Mouse (Mus musculus): ENCODE results near the gene Rbm7. TPM values are rescaled to one million over a fixed set of nuclear protein-coding genes. Genes with fewer than 3 reads are reported as not detected.
"Not testable (repeated sequence)": the region's sequence is repeated elsewhere in the genome, so short reads cannot be mapped to it uniquely, and the experiment has no call there.

The Rbm7 gene
- 10 to 100 TPM; 37.8 to 38.6 TPM for total RNA-seq (2021)

DNA sequence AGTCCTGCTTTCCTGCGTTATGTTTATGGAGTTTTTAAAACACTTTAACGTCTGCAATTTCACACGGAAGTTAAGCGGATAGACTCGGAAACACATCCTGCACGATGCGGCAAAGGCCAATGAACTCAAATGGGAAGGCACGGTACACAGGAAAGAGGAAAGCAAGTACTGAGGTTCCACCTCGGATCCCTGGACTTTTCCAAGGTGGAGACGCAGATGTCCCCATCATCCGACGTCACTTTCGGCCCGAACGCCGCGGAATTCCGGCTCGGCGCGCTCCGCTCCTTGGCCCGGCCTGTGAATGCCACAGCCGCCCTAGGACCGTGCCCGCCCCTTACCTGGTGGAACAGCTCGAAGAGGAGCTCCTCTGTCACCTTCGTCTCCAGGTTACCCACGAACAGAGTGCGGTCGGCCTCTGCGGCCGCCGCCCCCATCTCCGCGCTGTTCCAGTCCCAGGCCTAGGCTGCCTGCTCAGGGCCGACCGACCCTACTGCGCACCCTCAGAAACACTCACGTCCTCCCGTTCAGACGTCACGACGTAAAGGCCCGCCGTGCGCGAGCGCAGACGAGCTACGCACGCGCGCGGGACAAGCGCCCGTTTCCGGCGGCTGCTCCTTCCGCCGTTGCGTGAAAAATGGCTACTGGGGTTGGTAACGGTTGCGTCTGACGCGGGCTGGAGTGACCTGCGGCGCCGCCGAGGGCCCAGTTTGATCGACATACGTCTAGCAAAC lies at the start of gene Rbm7, which contains the start of gene Gm5617:
Gene Rbm7, minus strand, starts transcription at position 483 of the 731 bp plus-strand sequence.
Gene Gm5617, plus strand, starts transcription at position 626 of the 731 bp plus-strand sequence.
- peak; percentile 87 to 91 for DNase-seq (ENCODE audit: extremely low spot score in 1 of 2, low spot score in 1 of 2)

DNA sequence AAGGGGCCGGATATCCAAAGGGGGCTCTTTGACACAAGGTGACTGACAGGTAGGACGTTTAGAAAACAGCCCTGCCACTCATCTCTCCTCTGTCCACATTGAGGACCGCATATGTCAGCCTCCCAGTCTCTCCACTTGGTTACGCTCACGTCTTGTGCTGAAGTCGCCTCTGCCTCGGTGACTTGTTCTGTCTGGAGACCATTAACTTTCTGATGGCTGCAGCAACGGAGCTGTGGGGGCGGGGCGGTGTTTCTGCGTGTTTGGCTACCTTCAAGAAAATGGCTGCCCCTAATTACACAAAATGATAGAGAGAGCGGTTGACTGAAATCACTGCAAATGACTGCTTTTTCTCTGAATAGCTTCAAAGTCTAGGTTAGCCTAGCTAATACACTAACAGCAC lies 43.6 kb upstream of the Rbm7 start:
- peak in 1 of 2 experiments; percentile 24 for DNase-seq (ENCODE audit: extremely low spot score in 1 of 2, low spot score in 1 of 2)

DNA sequence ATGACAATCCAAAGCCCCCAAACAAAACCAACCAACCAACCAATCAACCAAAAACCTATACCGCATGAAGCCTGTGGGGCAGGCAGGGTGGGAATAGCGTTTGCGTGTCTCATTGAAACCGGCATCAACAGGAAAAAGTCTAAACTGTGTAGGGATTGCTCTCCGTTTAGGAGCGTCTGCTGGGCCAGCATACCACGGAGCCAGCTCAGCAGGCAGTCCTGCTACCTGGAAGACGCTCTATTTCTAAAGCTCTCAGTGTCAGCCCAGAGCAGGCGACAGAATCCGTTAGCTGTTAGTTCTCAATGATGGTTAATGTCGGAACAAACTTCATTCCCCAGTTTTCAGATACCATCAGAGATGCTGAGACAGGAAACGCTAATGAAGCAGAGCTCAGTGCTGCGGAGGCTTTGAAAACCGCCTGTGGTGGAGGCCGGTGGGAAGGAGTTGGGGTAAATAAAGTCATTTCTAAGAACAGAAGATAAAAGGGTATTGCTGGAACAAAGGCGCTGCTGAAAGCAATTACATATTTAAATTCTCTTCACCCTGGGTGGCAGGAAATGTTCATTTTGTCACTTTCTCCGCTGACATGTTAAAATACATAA lies 43.0 kb upstream of the Rbm7 start:
- no peak for DNase-seq (ENCODE audit: extremely low spot score in 1 of 2, low spot score in 1 of 2)

- DNase-seq (ENCODE audit: extremely low spot score in 1 of 2, low spot score in 1 of 2): not testable (repeated sequence)
Observed at GRCm38 (mm10) chr9:48537616-48538015, 42.5 kb upstream of the Rbm7 start.

- no peak for DNase-seq (ENCODE audit: extremely low spot score in 1 of 2, low spot score in 1 of 2)
Observed at GRCm38 (mm10) chr9:48536414-48536813, 41.3 kb upstream of the Rbm7 start.

- DNase-seq (ENCODE audit: extremely low spot score in 1 of 2, low spot score in 1 of 2): no peak
Observed at GRCm38 (mm10) chr9:48532730-48533129, 37.6 kb upstream of the Rbm7 start.

- DNase-seq (ENCODE audit: extremely low spot score in 1 of 2, low spot score in 1 of 2): no peak
Observed at GRCm38 (mm10) chr9:48532203-48532602, 37.1 kb upstream of the Rbm7 start.

- DNase-seq (ENCODE audit: extremely low spot score in 1 of 2, low spot score in 1 of 2): no peak
Observed at GRCm38 (mm10) chr9:48531294-48531693, 36.2 kb upstream of the Rbm7 start.

DNA sequence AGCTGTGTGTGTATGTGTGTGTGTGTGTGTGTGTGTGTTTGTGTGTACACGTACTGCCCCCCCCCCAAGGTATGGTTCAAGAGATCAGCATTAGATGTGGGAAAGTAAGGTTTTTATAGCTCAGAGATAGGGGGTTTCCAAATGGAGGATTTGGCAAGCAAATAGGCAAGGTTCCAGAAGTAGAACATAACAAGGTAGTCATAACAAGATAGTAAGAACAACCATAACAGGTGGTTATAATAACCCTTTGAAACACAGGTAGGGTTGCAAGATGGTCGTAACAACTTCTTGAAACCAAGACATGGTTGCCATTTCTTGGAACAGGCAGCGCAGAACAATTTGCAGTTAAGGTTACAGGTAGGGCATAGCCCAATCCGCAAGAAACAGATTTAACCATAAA lies 31.4 kb upstream of the Rbm7 start:
- no peak for DNase-seq (ENCODE audit: extremely low spot score in 1 of 2, low spot score in 1 of 2)

DNA sequence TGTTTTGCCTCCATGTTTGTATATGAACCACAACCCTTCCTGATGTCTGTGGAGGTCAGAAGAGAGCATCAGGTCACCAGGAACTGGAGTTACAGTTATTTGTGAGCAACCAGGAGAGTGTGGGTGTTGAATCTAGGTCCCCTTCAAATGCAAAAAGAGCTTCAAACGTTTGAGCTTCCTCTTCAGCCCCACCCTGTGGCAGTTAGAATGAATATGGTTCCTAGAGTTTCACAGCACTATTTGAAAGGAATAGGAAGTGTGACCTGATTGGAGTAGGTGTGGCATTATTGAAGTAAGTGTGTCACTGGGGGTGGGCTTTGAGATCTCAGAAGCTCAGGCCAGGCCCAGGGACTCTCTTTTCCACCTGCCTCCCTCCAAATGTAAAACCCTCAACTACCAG lies 30.5 kb upstream of the Rbm7 start:
- no peak for DNase-seq (ENCODE audit: extremely low spot score in 1 of 2, low spot score in 1 of 2)

GRCm38 (mm10) chr9:48520405-48520804 lies 25.3 kb upstream of the Rbm7 start:
- not testable (repeated sequence) for DNase-seq (ENCODE audit: extremely low spot score in 1 of 2, low spot score in 1 of 2)

DNA sequence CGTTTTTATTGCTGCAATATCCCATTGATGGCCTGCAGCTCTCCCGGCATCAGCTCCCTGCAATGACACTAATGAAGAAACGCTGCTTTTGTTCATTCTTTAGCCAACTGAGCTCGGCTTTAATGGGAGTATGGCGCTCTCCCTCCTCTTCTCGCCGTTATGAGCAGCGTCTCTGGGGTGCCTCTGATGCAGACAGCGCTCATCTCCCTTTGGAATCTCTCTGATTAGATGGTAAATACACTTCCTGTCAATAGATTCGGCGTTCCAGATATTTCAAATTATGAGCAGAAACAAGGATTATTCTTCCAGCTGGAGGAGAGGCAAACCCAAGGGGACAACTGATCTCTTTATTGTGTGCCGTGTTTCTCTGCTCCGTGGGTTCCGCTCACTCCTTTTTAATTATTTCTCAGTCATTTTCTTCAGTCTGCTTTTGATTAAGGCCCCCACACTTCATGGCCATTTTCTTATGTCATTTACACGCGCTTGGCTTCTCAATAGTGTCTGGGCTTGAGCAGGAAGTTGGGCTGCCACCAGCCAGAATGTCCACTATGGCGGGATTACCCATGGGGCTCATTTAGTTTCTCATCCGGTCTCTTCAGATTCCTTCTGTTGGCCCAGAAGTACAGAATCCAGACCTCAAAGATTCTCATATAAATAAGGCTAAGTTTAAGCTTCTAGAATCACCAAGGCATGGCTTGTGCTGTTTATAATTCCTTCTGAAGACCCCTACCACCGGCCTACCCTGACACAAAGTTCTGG lies 22.5 kb upstream of the Rbm7 start:
- no peak for DNase-seq (ENCODE audit: extremely low spot score in 1 of 2, low spot score in 1 of 2)

- no peak for DNase-seq (ENCODE audit: extremely low spot score in 1 of 2, low spot score in 1 of 2)
Observed at GRCm38 (mm10) chr9:48516615-48517371, 21.7 kb upstream of the Rbm7 start.

DNA sequence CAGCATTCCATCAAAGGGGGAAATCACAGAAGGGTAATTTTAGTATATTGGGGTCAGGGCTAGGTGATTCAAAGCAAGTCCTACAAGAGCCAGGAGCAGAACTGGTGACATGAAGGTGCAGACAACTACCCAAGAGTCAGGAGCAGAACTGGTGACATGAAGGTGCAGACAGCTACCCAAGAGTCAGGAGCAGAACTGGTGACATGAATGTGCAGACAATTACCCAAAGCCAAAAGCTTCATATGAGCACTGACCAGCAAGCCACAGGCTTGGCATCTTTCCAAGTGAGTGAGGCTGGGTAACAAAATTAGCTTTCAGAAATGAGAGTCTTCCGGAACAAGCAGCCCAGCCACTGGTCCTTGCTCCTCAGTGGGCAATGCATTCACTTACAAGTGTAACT lies 20.2 kb upstream of the Rbm7 start:
- no peak for DNase-seq (ENCODE audit: extremely low spot score in 1 of 2, low spot score in 1 of 2)

GRCm38 (mm10) chr9:48510134-48510533 lies 15.0 kb upstream of the Rbm7 start:
- no peak for DNase-seq (ENCODE audit: extremely low spot score in 1 of 2, low spot score in 1 of 2)

DNA sequence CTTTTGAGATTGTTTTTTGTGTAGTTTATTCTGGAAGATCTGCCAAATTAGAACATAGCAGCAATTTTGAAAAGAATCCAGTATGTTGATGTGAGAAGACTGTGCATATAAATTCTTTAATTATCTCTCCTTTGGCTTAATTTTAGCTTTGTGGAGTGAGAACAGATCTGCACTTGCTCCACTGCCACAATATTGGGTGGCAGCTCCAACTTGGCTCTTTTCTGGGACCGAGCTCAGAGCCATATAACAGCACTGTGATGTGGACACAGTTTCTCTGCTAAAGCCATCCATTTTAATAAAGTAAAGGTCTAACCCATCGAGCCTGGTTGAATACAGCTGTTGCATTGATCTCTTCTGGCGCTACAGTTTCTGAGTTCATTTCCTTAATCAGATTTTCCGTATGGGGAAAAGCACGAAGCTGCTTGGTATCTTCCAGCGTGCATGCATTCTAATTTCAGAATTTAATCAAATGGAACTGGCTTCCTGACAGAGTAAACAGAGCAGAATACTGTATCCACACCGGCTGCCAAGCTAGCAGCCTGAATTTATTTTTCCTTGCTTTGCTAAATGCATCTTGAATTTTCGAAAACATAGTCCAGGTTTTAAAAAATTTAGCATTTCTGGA lies 9.8 kb upstream of the Rbm7 start:
- DNase-seq (ENCODE audit: extremely low spot score in 1 of 2, low spot score in 1 of 2): no peak

DNA sequence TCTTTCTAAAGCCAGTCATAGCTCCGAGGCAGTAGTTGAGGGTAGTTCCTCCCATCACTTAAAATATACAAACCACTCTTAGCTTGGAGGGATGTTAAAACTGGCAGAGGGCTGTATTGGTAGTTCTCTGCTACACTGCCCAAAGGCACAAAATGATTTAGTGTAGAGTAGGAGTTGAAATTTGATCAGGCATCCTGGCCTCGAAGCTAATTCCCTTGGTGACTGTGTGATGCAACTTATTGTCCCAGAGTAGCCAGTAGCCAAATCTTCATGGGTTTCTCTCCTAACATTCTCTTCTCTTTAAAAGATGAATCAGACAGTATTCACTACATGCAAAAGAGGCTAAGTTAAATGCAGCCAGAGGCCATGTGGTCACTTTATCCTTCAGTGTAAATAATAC lies 7.9 kb upstream of the Rbm7 start:
- DNase-seq (ENCODE audit: extremely low spot score in 1 of 2, low spot score in 1 of 2): no peak

GRCm38 (mm10) chr9:48501192-48501591 lies 6.1 kb upstream of the Rbm7 start:
- no peak for DNase-seq (ENCODE audit: extremely low spot score in 1 of 2, low spot score in 1 of 2)

DNA sequence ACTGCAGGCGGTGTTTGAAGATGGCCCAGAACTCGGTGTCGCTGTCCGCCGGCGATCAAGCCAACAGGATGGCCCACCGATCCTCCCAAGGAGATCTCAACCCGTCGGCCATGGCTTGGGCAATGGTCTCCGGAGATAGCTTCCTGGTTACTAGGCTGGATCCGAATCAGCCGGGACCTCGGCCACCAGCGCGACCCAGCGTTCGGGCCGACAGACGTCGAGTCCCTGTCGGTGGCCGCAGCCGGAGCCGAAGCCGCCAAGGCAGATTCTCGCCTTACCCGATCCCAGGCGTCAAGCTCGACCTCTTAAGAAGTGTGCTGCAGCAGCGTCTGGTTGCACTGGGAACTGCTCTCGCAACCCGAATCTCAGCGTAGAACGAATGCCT lies 441 bp upstream of the Rbm7 start:
- DNase-seq (ENCODE audit: extremely low spot score in 1 of 2, low spot score in 1 of 2): no peak

Data from layer of hippocampus, postnatal 25 days (tissue).